Mouse (Mus musculus) layer of hippocampus, adult 2 months (tissue): ENCODE measurements at regions not wholly inside any gene's neighbourhood (a gene's known extent, or its start where the extent isn't known, plus 50 kb on each side); places are given as distances from the start of the nearest gene placed in this dataset.

Experiments
- DNase-seq, 2 experiments: peaks; one replicate each; pipeline ENCODE4 v3.0.0; 2022; ENCODE audit warnings: low spot score in 2 of 2
- H3K27ac ChIP-seq: fragments of 200-600 bp; 2 replicates; pipeline ENCODE4 v1.8.1; 2022
- H3K4me3 ChIP-seq: fragments of 200-600 bp; 2 replicates; pipeline ENCODE4 v1.8.1; 2022; ENCODE audit warnings: mild to moderate bottlenecking
- CTCF ChIP-seq: fragments of 200-600 bp; conservative IDR thresholded peaks from 2 replicates; pipeline ENCODE4 v1.8.1; 2022; ENCODE audit warnings: antibody characterized with exemption, mild to moderate bottlenecking, moderate library complexity

- Histone ChIP-seq H3K27ac (no peak overlapping the region), H3K4me3 (no peak overlapping the region)
- TF ChIP-seq CTCF: no peak
- no peak for DNase-seq
Measured at GRCm38 (mm10) chr10:115901070-115901469, 84.4 kb downstream of the Tspan8 start.

DNA sequence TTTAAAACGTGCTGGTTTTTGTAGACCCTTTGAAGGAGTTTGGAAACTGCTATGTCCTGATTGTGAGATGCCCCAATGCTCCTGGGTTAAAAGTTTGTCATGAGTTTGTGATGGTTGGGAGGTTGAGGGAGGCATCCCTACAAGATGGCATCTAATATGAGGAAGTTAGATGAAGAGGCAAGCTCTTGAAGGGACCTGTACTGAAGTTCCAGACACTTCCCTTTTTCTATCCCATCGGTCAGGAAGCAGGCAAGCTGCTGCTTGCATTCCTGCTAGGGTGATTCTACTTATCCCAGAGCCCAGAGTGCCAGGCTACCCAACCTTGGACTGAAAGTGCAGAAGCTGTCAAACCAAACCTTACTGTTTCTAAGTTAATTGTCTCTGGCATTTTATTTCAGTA lies 86.4 kb downstream of the Tspan8 start:
- TF ChIP-seq CTCF: no peak
- H3K4me3 ChIP-seq: no peak overlapping the region
- no peak for DNase-seq
- H3K27ac ChIP-seq: no peak overlapping the region

DNA sequence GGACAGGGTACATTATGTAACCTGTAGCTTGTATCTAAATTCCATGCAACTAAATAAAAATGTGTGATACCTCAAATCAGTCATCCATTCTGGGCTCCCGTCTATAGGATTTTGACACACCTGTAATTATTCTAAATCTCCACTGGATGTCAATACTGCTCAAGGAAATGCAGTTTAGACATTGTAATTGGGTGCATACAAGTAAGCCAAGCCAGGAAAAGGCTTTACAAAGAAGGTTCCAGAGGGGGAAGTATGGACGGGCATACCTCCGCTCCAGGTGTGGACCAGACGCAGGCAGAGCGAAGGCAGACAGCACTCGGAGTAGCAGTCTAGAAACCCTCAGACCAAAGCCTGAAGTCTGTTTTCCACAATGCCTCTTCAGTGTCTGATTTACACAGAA lies 97.0 kb upstream of the Ptprr start:
- Histone ChIP-seq H3K27ac (no peak overlapping the region), H3K4me3 (no peak overlapping the region)
- no peak for DNase-seq
- peak; percentile 62 for TF ChIP-seq CTCF
